Mouse (Mus musculus) forebrain, embryonic 11.5 days (tissue): Measurements from ENCODE around the gene Steap3. TPM values are rescaled to one million over a fixed set of nuclear protein-coding genes. Genes with fewer than 3 reads are reported as not detected.

ENCODE experiments used
- ATAC-seq: fragments of 200-750 bp; cut with Nextera tagmentation; replicated peaks from 2 replicates; pipeline ENCODE4 v1.8.0; 2017; ENCODE audit warnings: moderate TSS enrichment; ENCODE audit not compliant: low FRiP score
- DNase-seq: peaks from one replicate; pipeline ENCODE4 v3.0.0-alpha.2; 2017; ENCODE audit warnings: low spot score
- H3K27ac ChIP-seq: fragments of 300-500 bp; sonication (generic); 2 replicates; pipeline ENCODE4 v1.5.1; 2014; ENCODE audit warnings: low read depth, low read length
- H3K27me3 ChIP-seq: fragments of 300-500 bp; sonication (generic); 2 replicates; pipeline ENCODE4 v1.6.1; 2014; ENCODE audit warnings: mild to moderate bottlenecking, low read length, mixed read lengths; ENCODE audit not compliant: control insufficient read depth, insufficient read depth
- H3K36me3 ChIP-seq: fragments of 300-500 bp; sonication (generic); 2 replicates; pipeline ENCODE4 v1.6.1; 2014; ENCODE audit warnings: mild to moderate bottlenecking, low read length, moderate library complexity, mixed read lengths; ENCODE audit not compliant: control insufficient read depth, insufficient read depth
- H3K4me1 ChIP-seq: fragments of 300-500 bp; sonication (generic); replicated peaks from 2 replicates; pipeline ENCODE4 v1.6.1; 2014; ENCODE audit warnings: low read length, mixed read lengths; ENCODE audit not compliant: control insufficient read depth, insufficient read depth
- H3K4me2 ChIP-seq: fragments of 300-500 bp; sonication (generic); 2 replicates; pipeline ENCODE4 v1.6.1; 2014; ENCODE audit warnings: low read depth, mild to moderate bottlenecking, low read length, moderate library complexity, mixed read lengths; ENCODE audit not compliant: severe bottlenecking
- H3K4me3 ChIP-seq: fragments of 300-500 bp; sonication (generic); 2 replicates; pipeline ENCODE4 v1.5.1; 2014; ENCODE audit warnings: low read depth, low read length
- H3K9ac ChIP-seq: fragments of 300-500 bp; sonication (generic); 2 replicates; pipeline ENCODE4 v1.6.1; 2014; ENCODE audit warnings: low read length
- H3K9me3 ChIP-seq: fragments of 300-500 bp; sonication (generic); 2 replicates; pipeline ENCODE4 v1.6.1; 2016; ENCODE audit warnings: low read length, mixed read lengths; ENCODE audit not compliant: control insufficient read depth
- WGBS: fragments of 180-500 bp; shearing (Covaris S2); extraction: QIAGEN DNeasy Blood & Tissue Kit; methylation state at CpG from one replicate; pipeline ENCODE4 v1.1.7; 2014; 5-methylcytosine and 5-hydroxymethylcytosine counted together
- polyA plus RNA-seq: library from polyadenylated mRNA; unstranded; fragments of >200 nt; fragmentation: Nextera tagmentation; extraction: Ambion mirVana; gene quantifications from 2 replicates; pipeline ENCODE4 v1.2.1, GENCODE M21; 2014

Gene Steap3
- polyA plus RNA-seq, 1 experiment from 2014 or later: 2.8 TPM

GRCm38 (mm10) chr1:120246946-120247345 is 25.6 kb downstream of the Steap3 start:
- no peak for ATAC-seq
- DNase-seq: no peak
- Histone ChIP-seq H3K4me2 (no peak overlapping the region), H3K9me3 (no peaks in the 10 kb centered on the region), H3K36me3 (no peaks in the 10 kb centered on the region), H3K4me1 (no peaks in the 10 kb centered on the region), H3K4me3 (no peak overlapping the region), H3K27ac (no peak overlapping the region), H3K9ac (no peak overlapping the region), H3K27me3 (no peaks in the 10 kb centered on the region)
- WGBS: 93% methylated on average over 8 of the region's 8 CpGs

DNA sequence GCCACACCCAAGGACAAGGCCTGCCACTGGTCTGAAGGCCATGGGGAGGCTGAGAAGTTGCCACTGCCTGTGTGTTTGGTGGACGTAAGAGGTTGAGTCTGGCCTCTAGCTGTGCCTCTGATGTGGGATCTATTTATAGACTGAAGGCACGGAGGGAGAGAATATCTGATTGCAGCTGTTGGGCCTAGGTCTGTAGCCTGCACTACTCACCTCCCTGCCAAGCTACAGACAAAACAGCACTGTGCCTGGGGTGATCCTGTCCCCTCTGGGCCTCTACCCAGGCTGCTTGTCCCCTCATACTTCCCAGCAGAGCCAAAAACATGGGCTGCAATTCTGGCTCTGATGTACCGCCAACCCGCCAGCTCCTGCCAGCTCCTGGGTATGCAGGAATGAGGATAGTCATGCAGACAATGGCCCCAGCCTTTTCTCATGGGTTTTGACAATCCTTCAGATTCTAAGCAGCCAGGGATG is 26.8 kb downstream of the Steap3 start:
- Histone ChIP-seq H3K4me2 (no peak overlapping the region), H3K9me3 (no peaks in the 10 kb centered on the region), H3K27ac (no peak overlapping the region), H3K4me3 (no peak overlapping the region), H3K36me3 (no peaks in the 10 kb centered on the region), H3K27me3 (no peaks in the 10 kb centered on the region), H3K4me1 (no peaks in the 10 kb centered on the region), H3K9ac (no peak overlapping the region)
- ATAC-seq (no peak), DNase-seq (no peak)
- WGBS: 65% methylated on average over 4 of the region's 4 CpGs

DNA sequence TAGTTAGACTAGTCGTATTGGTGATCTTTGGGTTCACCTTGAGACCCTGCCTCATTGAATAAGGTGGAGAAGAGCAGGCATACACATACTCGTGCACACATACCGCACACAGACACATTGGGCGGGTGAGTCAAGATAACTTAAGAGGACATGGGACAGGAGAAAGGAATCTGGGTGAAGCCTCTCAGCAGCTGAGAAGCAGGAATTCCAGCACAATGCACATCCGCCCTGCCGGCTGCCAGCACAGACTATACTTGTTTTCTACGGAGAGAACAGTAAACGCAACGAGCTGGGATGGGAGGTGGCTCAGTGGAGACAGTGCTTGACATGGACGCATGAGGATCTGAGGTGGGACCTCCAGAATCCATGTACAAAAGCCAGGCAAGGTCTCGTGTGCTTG is 27.9 kb downstream of the Steap3 start:
- Histone ChIP-seq H3K27ac (no peak overlapping the region), H3K4me1 (no peaks in the 10 kb centered on the region), H3K4me2 (no peak overlapping the region), H3K36me3 (no peaks in the 10 kb centered on the region), H3K4me3 (no peak overlapping the region), H3K27me3 (no peaks in the 10 kb centered on the region), H3K9me3 (no peaks in the 10 kb centered on the region), H3K9ac (no peak overlapping the region)
- 94% methylated on average over 11 of the region's 11 CpGs for WGBS
- DNase-seq: no peak
- ATAC-seq: no peak

DNA sequence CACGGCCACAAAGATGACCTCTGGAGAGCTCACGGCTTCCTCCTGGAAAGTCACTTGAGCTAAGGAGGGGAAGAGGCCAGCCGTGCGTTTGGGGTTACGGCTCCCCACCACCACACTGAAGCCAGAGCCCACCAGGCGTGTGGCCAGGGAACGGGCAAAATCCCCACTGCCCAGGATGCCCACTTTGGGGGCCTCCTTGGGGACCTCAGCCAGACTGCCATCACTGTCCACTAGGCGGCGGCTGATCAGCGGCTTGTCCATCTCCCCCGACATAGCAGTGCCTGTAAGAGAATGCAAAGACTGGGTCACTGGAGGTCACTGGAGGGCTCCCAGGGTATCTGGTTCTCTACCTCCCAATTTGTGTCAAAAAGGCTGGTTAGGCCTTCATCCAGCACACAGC is 28.5 kb downstream of the Steap3 start:
- Histone ChIP-seq H3K36me3 (no peaks in the 10 kb centered on the region), H3K4me3 (no peak overlapping the region), H3K9me3 (no peaks in the 10 kb centered on the region), H3K27me3 (no peaks in the 10 kb centered on the region), H3K9ac (no peak overlapping the region), H3K27ac (no peak overlapping the region), H3K4me2 (no peak overlapping the region), H3K4me1 (no peaks in the 10 kb centered on the region)
- WGBS: 81% methylated on average over 11 of the region's 11 CpGs
- ATAC-seq: no peak
- DNase-seq: no peak

DNA sequence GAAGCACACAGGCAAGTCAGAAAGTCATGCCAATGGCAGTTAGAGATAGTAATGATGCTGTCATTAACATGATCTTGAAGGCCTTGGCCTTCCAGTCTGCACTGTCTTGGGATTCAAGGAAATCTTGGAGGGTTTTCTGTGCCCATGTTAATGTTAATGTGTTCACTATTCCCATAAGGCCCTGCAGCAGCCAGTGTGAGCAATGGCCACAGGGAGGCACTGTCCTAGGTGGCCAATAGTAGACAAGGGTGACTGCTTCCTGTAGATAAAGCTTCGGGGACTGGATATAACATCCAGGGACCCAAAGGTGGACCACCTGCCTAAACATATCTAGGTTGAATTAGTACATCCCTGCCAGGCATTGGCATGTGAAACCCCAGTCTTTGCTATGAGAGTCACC is 35.4 kb downstream of the Steap3 start:
- ATAC-seq: no peak
- no peaks in the 10 kb centered on the region for H3K4me1 ChIP-seq
- no peak overlapping the region for H3K4me3 ChIP-seq
- no peaks in the 10 kb centered on the region for H3K9me3 ChIP-seq
- DNase-seq: no peak
- WGBS: 100% methylated on average over 1 of the region's 1 CpGs
- H3K9ac ChIP-seq: no peak overlapping the region
- no peaks in the 10 kb centered on the region for H3K27me3 ChIP-seq
- no peak overlapping the region for H3K4me2 ChIP-seq
- no peaks in the 10 kb centered on the region for H3K36me3 ChIP-seq
- no peak overlapping the region for H3K27ac ChIP-seq

GRCm38 (mm10) chr1:120236424-120236823 is 36.1 kb downstream of the Steap3 start:
- no peaks in the 10 kb centered on the region for H3K4me1 ChIP-seq
- H3K4me2 ChIP-seq: no peak overlapping the region
- no peak for DNase-seq
- no peaks in the 10 kb centered on the region for H3K36me3 ChIP-seq
- H3K9ac ChIP-seq: no peak overlapping the region
- no peak overlapping the region for H3K27ac ChIP-seq
- H3K27me3 ChIP-seq: no peaks in the 10 kb centered on the region
- no peak overlapping the region for H3K4me3 ChIP-seq
- 90% methylated on average over 14 of the region's 14 CpGs for WGBS
- no peak for ATAC-seq
- H3K9me3 ChIP-seq: no peaks in the 10 kb centered on the region

GRCm38 (mm10) chr1:120235631-120236215 is 36.8 kb downstream of the Steap3 start:
- no peak overlapping the region for H3K27ac ChIP-seq
- H3K4me2 ChIP-seq: no peak overlapping the region
- no peak overlapping the region for H3K9ac ChIP-seq
- no peaks in the 10 kb centered on the region for H3K27me3 ChIP-seq
- no peaks in the 10 kb centered on the region for H3K9me3 ChIP-seq
- H3K4me3 ChIP-seq: no peak overlapping the region
- no peaks in the 10 kb centered on the region for H3K4me1 ChIP-seq
- no peak for DNase-seq
- no peak for ATAC-seq
- 92% methylated on average over 6 of the region's 6 CpGs for WGBS
- H3K36me3 ChIP-seq: no peaks in the 10 kb centered on the region

DNA sequence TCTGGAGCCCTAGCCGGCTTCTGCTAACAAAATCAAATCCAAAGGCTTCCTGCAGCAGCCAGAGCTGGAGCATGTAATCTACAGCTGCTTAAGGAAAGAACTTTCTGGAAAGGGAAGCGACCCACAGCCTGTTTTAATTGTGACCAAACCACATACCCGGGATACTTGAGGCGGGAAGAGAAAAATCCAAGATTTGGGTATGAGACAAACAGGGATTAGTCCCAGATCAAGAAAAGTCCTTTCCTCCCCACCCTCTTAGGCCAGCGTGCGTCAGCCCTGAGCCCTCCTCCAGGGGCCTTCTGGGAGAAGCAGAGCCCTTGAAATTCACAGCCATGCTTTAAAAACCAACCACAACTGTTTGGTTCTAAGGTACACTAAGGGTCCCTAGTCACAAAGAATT is 40.3 kb downstream of the Steap3 start:
- no peak overlapping the region for H3K4me3 ChIP-seq
- no peak for DNase-seq
- 73% methylated on average over 6 of the region's 6 CpGs for WGBS
- H3K9ac ChIP-seq: no peak overlapping the region
- H3K36me3 ChIP-seq: no peaks in the 10 kb centered on the region
- H3K27me3 ChIP-seq: no peaks in the 10 kb centered on the region
- no peaks in the 10 kb centered on the region for H3K4me1 ChIP-seq
- H3K9me3 ChIP-seq: no peaks in the 10 kb centered on the region
- H3K27ac ChIP-seq: no peak overlapping the region
- no peak for ATAC-seq
- H3K4me2 ChIP-seq: no peak overlapping the region

- Histone ChIP-seq H3K9ac (no peak overlapping the region), H3K4me3 (no peak overlapping the region), H3K9me3 (no peaks in the 10 kb centered on the region), H3K27me3 (no peaks in the 10 kb centered on the region), H3K36me3 (no peaks in the 10 kb centered on the region), H3K4me1 (no peaks in the 10 kb centered on the region), H3K4me2 (no peak overlapping the region), H3K27ac (no peak overlapping the region)
- DNase-seq (peak; percentile 70), ATAC-seq (no peak)
- 46% methylated on average over 6 of the region's 6 CpGs for WGBS
These were observed 41.2 kb downstream of the Steap3 start for GRCm38 (mm10) chr1:120231334-120231733.
